Mouse (Mus musculus) forebrain, embryonic 12.5 days (tissue): ENCODE data around the gene Tns3. TPM values are rescaled to one million over a fixed set of nuclear protein-coding genes. Genes with fewer than 3 reads are reported as not detected.
"Not testable (repeated sequence)": the region's sequence is repeated elsewhere in the genome, so short reads cannot be mapped to it uniquely, and the experiment has no call there.

Experiments used
- ATAC-seq: fragments of 200-750 bp; cut with Nextera tagmentation; 2 replicates; pipeline ENCODE4 v1.8.0; 2017; ENCODE audit warnings: moderate TSS enrichment; ENCODE audit not compliant: low FRiP score
- H3K27ac ChIP-seq: fragments of 300-500 bp; sonication (generic); 2 replicates; pipeline ENCODE4 v1.5.1; 2016; ENCODE audit warnings: mild to moderate bottlenecking
- H3K27me3 ChIP-seq: fragments of 300-500 bp; sonication (generic); 2 replicates; pipeline ENCODE4 v1.6.1; 2016; ENCODE audit warnings: mild to moderate bottlenecking
- H3K36me3 ChIP-seq: fragments of 300-500 bp; sonication (generic); replicated peaks from 2 replicates; pipeline ENCODE4 v1.6.1; 2016; ENCODE audit warnings: mild to moderate bottlenecking
- H3K4me1 ChIP-seq: fragments of 300-500 bp; sonication (generic); 2 replicates; pipeline ENCODE4 v1.6.1; 2016
- H3K4me2 ChIP-seq: fragments of 300-500 bp; sonication (generic); 2 replicates; pipeline ENCODE4 v1.6.1; 2016; ENCODE audit warnings: mild to moderate bottlenecking, moderate library complexity
- H3K4me3 ChIP-seq: fragments of 300-500 bp; sonication (generic); replicated peaks from 2 replicates; pipeline ENCODE4 v1.5.1; 2016; ENCODE audit warnings: mild to moderate bottlenecking
- H3K9ac ChIP-seq: fragments of 300-500 bp; sonication (generic); 2 replicates; pipeline ENCODE4 v1.6.1; 2016; ENCODE audit warnings: mild to moderate bottlenecking
- H3K9me3 ChIP-seq: fragments of 300-500 bp; sonication (generic); 2 replicates; pipeline ENCODE4 v1.6.1; 2016
- WGBS: fragments of 180-500 bp; shearing (Covaris S2); methylation state at CpG from one replicate; pipeline ENCODE4 v1.1.7; 2016; 5-methylcytosine and 5-hydroxymethylcytosine counted together
- polyA plus RNA-seq: library from polyadenylated mRNA; unstranded; fragments of >200 nt; fragmentation: Nextera tagmentation; extraction: Ambion mirVana; gene quantifications from 2 replicates; pipeline ENCODE4 v1.2.1, GENCODE M21; 2016

The Tns3 gene
- polyA plus RNA-seq, 1 experiment from 2014 or later: 11.4 TPM

- peak; percentile 37; the same call in 1 of the 2 replicates for ATAC-seq
- no peak overlapping the region for H3K27ac ChIP-seq
- H3K4me1 ChIP-seq: peaks cover 20% of the 10 kb centered on the region
- 56% methylated on average over 6 of the region's 6 CpGs for WGBS
- H3K9ac ChIP-seq: no peak overlapping the region
- H3K9me3 ChIP-seq: no peaks in the 10 kb centered on the region
- no peak overlapping the region for H3K4me3 ChIP-seq
- peak overlapping the region; percentile 99; the same call in 1 of the 2 replicates for H3K4me2 ChIP-seq
- H3K27me3 ChIP-seq: peaks cover 16% of the 10 kb centered on the region; the same call in 1 of the 2 replicates
- H3K36me3 ChIP-seq: no peaks in the 10 kb centered on the region
These were observed 38.9 kb downstream of the Tns3 start for GRCm38 (mm10) chr11:8625451-8625850.

DNA sequence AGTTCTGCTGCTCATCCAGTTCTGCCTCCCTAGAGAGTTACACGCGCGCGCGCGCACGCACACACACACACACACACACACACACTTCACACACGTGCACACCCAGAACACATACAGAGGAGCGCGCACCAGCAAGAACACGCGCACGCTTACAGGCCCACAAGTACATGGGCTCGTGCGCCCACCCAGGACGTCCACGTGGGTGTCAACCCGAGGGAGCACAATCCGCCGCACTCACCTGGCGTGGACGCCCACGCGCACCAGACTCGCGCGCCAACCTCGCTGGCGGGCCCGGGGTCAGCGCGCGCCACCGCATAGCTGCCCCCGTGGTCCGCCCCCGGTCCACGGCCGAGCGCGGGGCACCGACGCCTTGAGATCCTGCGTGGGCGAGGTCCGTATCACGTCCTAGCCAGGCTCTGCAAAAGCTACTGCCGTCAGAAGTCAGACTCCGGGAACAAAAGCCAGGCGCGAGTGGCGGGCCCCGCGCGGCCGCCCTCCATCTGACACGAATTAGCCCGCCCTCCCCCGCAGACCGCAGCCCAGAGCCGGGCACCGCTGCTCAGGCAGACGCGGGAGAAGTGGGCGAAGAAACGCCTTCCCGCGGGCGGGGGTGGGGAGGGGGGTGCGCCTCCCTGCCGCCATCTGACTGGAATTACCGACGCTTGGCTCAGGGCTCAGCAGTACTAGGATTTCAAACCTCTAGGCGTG, 40.0 kb downstream of the Tns3 start:
- peaks cover 16% of the 10 kb centered on the region; the same call in 1 of the 2 replicates for H3K27me3 ChIP-seq
- H3K4me1 ChIP-seq: peaks cover 20% of the 10 kb centered on the region
- peak overlapping the region; percentile 42; the same call in 1 of the 2 replicates for H3K27ac ChIP-seq
- H3K4me3 ChIP-seq: peak overlapping the region; percentile 75
- ATAC-seq: peak; percentile 84
- WGBS: under 1% methylated on average over 74 of the region's 74 CpGs
- H3K9me3 ChIP-seq: no peaks in the 10 kb centered on the region
- peak overlapping the region; percentile 99 for H3K4me2 ChIP-seq
- H3K36me3 ChIP-seq: no peaks in the 10 kb centered on the region
- H3K9ac ChIP-seq: peak overlapping the region; percentile 77

- H3K4me3 ChIP-seq: peak overlapping the region; percentile 75
- H3K4me2 ChIP-seq: peak overlapping the region; percentile 99
- ATAC-seq: no peak
- peaks cover 20% of the 10 kb centered on the region for H3K4me1 ChIP-seq
- peak overlapping the region; percentile 42; the same call in 1 of the 2 replicates for H3K27ac ChIP-seq
- H3K36me3 ChIP-seq: no peaks in the 10 kb centered on the region
- WGBS: 4% methylated on average over 20 of the region's 20 CpGs
- H3K9me3 ChIP-seq: no peaks in the 10 kb centered on the region
- peaks cover 16% of the 10 kb centered on the region; the same call in 1 of the 2 replicates for H3K27me3 ChIP-seq
- peak overlapping the region; percentile 77 for H3K9ac ChIP-seq
These were observed 40.5 kb downstream of the Tns3 start for GRCm38 (mm10) chr11:8623852-8624178.

- no peak overlapping the region for H3K9ac ChIP-seq
- 61% methylated on average over 6 of the region's 6 CpGs for WGBS
- H3K4me3 ChIP-seq: no peak overlapping the region
- peaks cover 16% of the 10 kb centered on the region; the same call in 1 of the 2 replicates for H3K27me3 ChIP-seq
- H3K4me1 ChIP-seq: peaks cover 20% of the 10 kb centered on the region
- H3K4me2 ChIP-seq: peak overlapping the region; percentile 10; the same call in 1 of the 2 replicates
- no peaks in the 10 kb centered on the region for H3K36me3 ChIP-seq
- no peak overlapping the region for H3K27ac ChIP-seq
- no peaks in the 10 kb centered on the region for H3K9me3 ChIP-seq
- ATAC-seq: no peak
These were observed 41.7 kb downstream of the Tns3 start for GRCm38 (mm10) chr11:8622668-8623067.

DNA sequence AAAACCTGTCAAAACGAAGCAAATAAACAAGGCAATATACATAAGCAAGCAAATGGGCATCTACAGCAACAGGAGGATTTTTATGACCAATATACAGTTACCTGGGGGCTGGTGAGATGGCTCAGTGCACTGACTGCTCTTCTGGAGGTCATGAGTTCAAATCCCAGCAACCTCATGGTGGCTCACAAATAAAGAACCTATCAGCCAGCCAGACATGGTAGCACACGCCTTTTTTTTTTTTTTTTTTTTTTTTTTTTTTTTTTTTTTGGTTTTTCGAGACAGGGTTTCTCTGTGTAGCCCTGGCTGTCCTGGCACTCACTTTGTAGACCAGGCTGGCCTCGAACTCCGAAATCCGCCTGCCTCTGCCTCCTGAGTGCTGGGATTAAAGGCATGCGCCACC, 45.2 kb downstream of the Tns3 start:
- WGBS: 86% methylated on average over 7 of the region's 7 CpGs
- not testable (repeated sequence) for H3K27me3 ChIP-seq, H3K36me3 ChIP-seq, H3K4me3 ChIP-seq, H3K9ac ChIP-seq, H3K27ac ChIP-seq, H3K9me3 ChIP-seq, H3K4me2 ChIP-seq, ATAC-seq, H3K4me1 ChIP-seq

DNA sequence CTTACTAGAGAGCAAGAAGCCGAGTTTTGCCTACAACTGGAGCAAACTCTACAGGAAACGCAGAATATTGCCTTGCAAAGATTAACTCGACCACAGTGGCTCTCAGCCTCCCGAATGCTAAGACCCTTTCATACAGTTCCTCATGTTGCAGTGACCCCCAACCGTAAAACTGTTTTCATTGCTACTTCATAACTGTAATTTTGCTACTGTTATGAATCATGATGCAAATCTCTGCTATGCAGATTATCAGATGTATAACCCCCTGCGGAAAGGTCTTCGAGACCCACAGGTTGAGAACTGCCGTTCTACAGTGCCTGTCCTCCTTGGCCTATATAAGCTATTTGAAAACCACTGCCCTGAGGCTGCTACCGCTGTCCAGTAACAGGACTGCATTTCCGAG, 46.0 kb downstream of the Tns3 start:
- peaks cover under 1% of the 10 kb centered on the region; the same call in 1 of the 2 replicates for H3K27me3 ChIP-seq
- 77% methylated on average over 10 of the region's 10 CpGs for WGBS
- H3K4me2 ChIP-seq: no peak overlapping the region
- 0 out of 2 replicates have a peak, but pooled peaks cover 2% of the 10 kb centered on the region for H3K4me1 ChIP-seq
- H3K27ac ChIP-seq: no peak overlapping the region
- no peaks in the 10 kb centered on the region for H3K9me3 ChIP-seq
- no peak for ATAC-seq
- H3K36me3 ChIP-seq: no peaks in the 10 kb centered on the region
- no peak overlapping the region for H3K9ac ChIP-seq
- no peak overlapping the region for H3K4me3 ChIP-seq

GRCm38 (mm10) chr11:8615436-8615835, 48.9 kb downstream of the Tns3 start:
- Histone ChIP-seq H3K9me3 (no peaks in the 10 kb centered on the region), H3K4me1 (no peaks in the 10 kb centered on the region), H3K27me3 (no peaks in the 10 kb centered on the region), H3K4me2 (no peak overlapping the region), H3K27ac (no peak overlapping the region), H3K36me3 (peaks cover 3% of the 10 kb centered on the region; the same call in 1 of the 2 replicates), H3K4me3 (no peak overlapping the region), H3K9ac (no peak overlapping the region)
- ATAC-seq: no peak
- 89% methylated on average over 12 of the region's 12 CpGs for WGBS

- H3K4me3 ChIP-seq: no peak overlapping the region
- no peaks in the 10 kb centered on the region for H3K27me3 ChIP-seq
- H3K27ac ChIP-seq: no peak overlapping the region
- no peaks in the 10 kb centered on the region for H3K4me1 ChIP-seq
- peaks cover 3% of the 10 kb centered on the region; the same call in 1 of the 2 replicates for H3K36me3 ChIP-seq
- ATAC-seq: no peak
- WGBS: 68% methylated on average over 7 of the region's 7 CpGs
- no peak overlapping the region for H3K9ac ChIP-seq
- H3K9me3 ChIP-seq: no peaks in the 10 kb centered on the region
- no peak overlapping the region for H3K4me2 ChIP-seq
These were observed 53.9 kb downstream of the Tns3 start for GRCm38 (mm10) chr11:8610456-8610855.

DNA sequence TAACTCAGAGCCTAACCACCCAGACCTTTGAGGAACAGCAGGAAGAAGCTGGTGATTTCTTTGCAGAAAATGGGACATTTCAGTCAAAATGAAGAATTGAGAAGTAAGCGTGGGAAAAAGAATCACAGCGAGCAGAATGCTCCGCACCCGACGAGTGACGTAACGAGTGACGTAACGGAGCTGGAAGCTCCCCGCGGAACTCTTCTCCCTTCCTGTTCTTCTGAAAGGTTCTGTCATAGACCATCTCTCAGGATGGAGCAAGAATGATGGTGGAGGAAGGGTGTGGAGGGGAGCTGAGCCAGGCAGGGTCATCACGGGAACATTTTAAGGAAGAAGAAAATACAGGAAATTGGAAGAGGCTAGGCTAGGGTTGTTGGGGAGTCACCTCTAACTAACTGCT, 54.5 kb downstream of the Tns3 start:
- H3K27ac ChIP-seq: no peak overlapping the region
- no peak overlapping the region for H3K4me3 ChIP-seq
- 92% methylated on average over 12 of the region's 12 CpGs for WGBS
- no peak for ATAC-seq
- H3K4me2 ChIP-seq: no peak overlapping the region
- no peaks in the 10 kb centered on the region for H3K27me3 ChIP-seq
- H3K36me3 ChIP-seq: peaks cover 3% of the 10 kb centered on the region; the same call in 1 of the 2 replicates
- no peaks in the 10 kb centered on the region for H3K9me3 ChIP-seq
- H3K4me1 ChIP-seq: no peaks in the 10 kb centered on the region
- H3K9ac ChIP-seq: no peak overlapping the region

DNA sequence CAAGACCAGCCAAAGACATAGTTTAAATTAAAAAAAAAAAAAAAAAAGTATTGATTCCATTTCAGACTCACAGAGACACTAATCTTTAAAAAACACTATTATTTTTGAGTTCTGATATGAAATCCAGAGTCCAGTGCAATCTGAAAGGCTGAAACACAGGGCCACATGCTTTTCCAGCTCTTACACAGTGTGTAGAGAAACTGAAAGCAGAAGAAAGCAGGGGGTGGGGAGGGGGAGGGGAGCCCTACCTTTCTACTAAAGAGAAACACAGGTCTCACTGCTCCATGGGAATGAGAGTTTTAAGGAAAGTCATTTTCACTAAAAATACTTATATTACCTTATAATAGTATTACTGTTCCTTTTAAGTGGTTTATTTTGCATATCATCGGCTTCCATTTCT, 57.2 kb downstream of the Tns3 start:
- H3K4me3 ChIP-seq: no peak overlapping the region

DNA sequence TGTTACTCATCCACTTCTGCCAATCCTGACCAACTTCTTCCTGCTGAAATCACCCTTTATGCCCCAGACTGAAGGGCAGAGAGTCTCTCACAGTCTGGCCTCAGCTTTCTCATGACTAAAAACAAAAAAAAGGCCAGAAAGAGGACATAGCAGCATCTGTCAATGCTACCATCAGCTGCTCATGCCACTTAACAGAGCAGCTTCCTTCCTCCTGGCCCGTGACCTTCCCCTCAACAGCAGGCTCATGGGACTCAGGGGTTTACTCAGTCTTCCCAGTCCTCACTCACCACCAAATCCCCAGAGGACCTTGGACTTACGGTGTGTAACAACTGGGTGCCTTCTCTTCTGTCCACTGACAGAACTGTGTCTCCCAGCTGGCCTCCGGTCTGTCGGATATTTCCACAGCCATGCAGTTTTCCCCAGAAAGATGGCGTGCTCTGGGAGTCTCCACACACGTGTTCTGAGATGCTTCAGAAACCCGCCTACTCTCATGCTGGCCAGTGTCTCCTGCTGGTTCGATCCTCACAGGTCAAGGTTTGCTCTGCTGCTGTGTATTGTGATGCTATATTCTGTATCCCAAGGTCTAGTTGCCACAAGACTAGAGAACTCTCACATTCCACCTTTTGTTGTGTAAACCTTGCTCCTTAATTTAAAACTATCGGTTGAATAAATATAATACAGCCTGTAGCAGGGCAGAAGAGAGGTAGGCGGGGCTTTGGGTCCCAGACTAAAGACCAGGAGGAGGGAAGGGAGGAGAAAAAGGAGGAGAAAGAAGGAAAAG, 59.4 kb downstream of the Tns3 start:
- WGBS: 89% methylated on average over 10 of the region's 10 CpGs
- no peak for ATAC-seq

More for the DNA sequence above, 57.2 kb downstream of the Tns3 start:
- H3K36me3 ChIP-seq: no peaks in the 10 kb centered on the region
- H3K27me3 ChIP-seq: no peaks in the 10 kb centered on the region
- H3K9me3 ChIP-seq: no peaks in the 10 kb centered on the region
- H3K27ac ChIP-seq: no peak overlapping the region
- no peaks in the 10 kb centered on the region for H3K4me1 ChIP-seq
- H3K4me2 ChIP-seq: no peak overlapping the region
- 98% methylated on average over 1 of the region's 1 CpGs for WGBS
- no peak overlapping the region for H3K9ac ChIP-seq
- no peak for ATAC-seq

DNA sequence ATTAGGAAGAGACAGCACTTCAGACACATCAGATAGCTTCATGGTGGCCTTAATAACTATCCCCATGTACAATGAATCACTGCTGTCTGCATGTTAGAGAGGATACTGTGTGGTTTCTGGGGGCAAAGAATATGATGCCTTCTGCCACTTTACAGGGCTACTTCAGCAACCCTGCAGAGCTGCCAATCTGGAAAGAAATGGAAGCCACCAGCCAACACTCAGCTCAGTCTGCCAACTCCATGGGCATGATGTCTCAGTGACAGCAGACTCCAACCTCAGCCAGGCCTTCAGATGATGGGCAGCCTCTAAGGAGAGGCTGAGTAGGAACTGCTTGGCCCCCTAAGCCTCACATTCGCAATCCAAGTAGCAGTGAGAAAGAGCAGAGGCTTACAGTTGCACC, 61.7 kb downstream of the Tns3 start:
- H3K27ac ChIP-seq: no peak overlapping the region
- no peak overlapping the region for H3K9ac ChIP-seq
- H3K4me1 ChIP-seq: peaks cover 18% of the 10 kb centered on the region
- H3K4me3 ChIP-seq: no peak overlapping the region
- H3K9me3 ChIP-seq: no peaks in the 10 kb centered on the region
- no peak for ATAC-seq
- H3K4me2 ChIP-seq: no peak overlapping the region
- 80% methylated on average over 1 of the region's 1 CpGs for WGBS
- no peaks in the 10 kb centered on the region for H3K27me3 ChIP-seq
- no peaks in the 10 kb centered on the region for H3K36me3 ChIP-seq

More for the DNA sequence above, 59.4 kb downstream of the Tns3 start:
- H3K27me3 ChIP-seq: no peaks in the 10 kb centered on the region
- H3K4me3 ChIP-seq: no peak overlapping the region
- peaks cover 18% of the 10 kb centered on the region for H3K4me1 ChIP-seq
- no peaks in the 10 kb centered on the region for H3K9me3 ChIP-seq
- H3K27ac ChIP-seq: no peak overlapping the region
- H3K36me3 ChIP-seq: no peaks in the 10 kb centered on the region
- no peak overlapping the region for H3K4me2 ChIP-seq
- H3K9ac ChIP-seq: no peak overlapping the region
